ENCODE assay signal across 10 mouse cellular contexts in the genomic region with DNA sequence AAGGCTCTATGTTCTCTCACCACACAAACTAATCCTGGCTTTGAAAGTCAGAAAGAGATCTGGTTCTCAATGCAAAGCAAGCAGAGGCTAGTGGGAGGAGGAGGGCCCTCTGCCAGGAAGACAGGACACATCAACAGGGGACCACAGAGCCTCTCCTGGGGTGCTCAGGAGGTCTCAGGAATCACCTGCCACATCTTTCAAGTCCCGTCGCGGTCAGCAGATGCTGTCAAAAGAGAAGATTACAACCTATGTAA. TPM values are rescaled to one million over a fixed set of nuclear protein-coding genes. Genes with fewer than 3 reads are reported as not detected.
DNase-seq lines count a peak whose midpoint lies in the region; ATAC-seq and TF ChIP-seq lines count a peak whose summit lies in the region.
"Had no signal": no experiment of that assay in that cellular context is flagged by ENCODE, and none has a peak within 500 bp of the region (broad histone marks: within the 10 kb centered on the region; RNA-seq: fewer than 3 reads in every experiment).

No protein-coding gene starts in this region.

- 7% methylated on average over 3 of the region's 3 CpGs for WGBS in heart, embryonic 10.5 days
- WGBS in forebrain, postnatal 0 days = 11% methylated on average over 3 of the region's 3 CpGs
- 4% methylated on average over 3 of the region's 3 CpGs for WGBS in liver, embryonic 15.5 days (ENCODE audit: insufficient replicate concordance)

- no peaks in the 10 kb centered on the region for H3K27me3 ChIP-seq in heart, embryonic 10.5 days (ENCODE audit: insufficient read depth, poor library complexity, severe bottlenecking)
- H3K27me3 ChIP-seq in forebrain, postnatal 0 days (ENCODE audit: insufficient read depth, low read length) = no peaks in the 10 kb centered on the region
- no peaks in the 10 kb centered on the region for H3K27me3 ChIP-seq in liver, embryonic 15.5 days

- peak; percentile 43; the same call in 1 of the 2 replicates for ATAC-seq in forebrain, postnatal 0 days
- no peak for ATAC-seq in liver, embryonic 15.5 days (ENCODE audit: insufficient read depth)
- no peak for ATAC-seq in erythroblast, adult 5-6 weeks (replicated peaks; ENCODE audit: low FRiP score, poor library complexity, severe bottlenecking)

- TF ChIP-seq CTCF in forebrain, postnatal 0 days (IDR thresholded peaks at IDR 0.05; ENCODE audit: low read depth) = no peak

- no peaks in the 10 kb centered on the region for H3K36me3 ChIP-seq in heart, embryonic 10.5 days
- no peaks in the 10 kb centered on the region for H3K36me3 ChIP-seq in forebrain, postnatal 0 days (ENCODE audit: insufficient read depth)
- no peaks in the 10 kb centered on the region for H3K36me3 ChIP-seq in liver, embryonic 15.5 days (replicated peaks)

- DNase-seq in heart, embryonic 10.5 days (ENCODE audit: low spot score) = no peak
- DNase-seq in heart, adult 9 months (ENCODE audit: low spot score in 2 of 2) = no peak
- peak; percentile 18 for DNase-seq in CD4-positive, CD25-positive, alpha-beta regulatory T cell, adult 2 months (ENCODE audit: low read depth, low spot score)
- DNase-seq in forebrain, postnatal 0 days = no peak
- DNase-seq in urinary bladder, postnatal 14 days (ENCODE audit: low spot score) = no peak
- DNase-seq in layer of hippocampus, postnatal 14 days (ENCODE audit: low spot score in 2 of 2) = no peak
- DNase-seq: cerebellum, postnatal 25 days; right cerebral cortex, postnatal 25 days had no signal

- H3K9me3 ChIP-seq in heart, embryonic 10.5 days = no peaks in the 10 kb centered on the region
- H3K9me3 ChIP-seq in forebrain, postnatal 0 days (ENCODE audit: low read length) = no peaks in the 10 kb centered on the region
- H3K9me3 ChIP-seq in liver, embryonic 15.5 days (replicated peaks) = no peaks in the 10 kb centered on the region

- peak overlapping the region; percentile 40 for H3K4me3 ChIP-seq in heart, embryonic 10.5 days
- 0 out of 2 replicates have a peak overlapping the region, but pooled peaks have one; percentile 13 for H3K4me3 ChIP-seq in forebrain, postnatal 0 days (ENCODE audit: low read depth, low read length)
- no peak overlapping the region; the same call in 1 of the 2 replicates for H3K4me3 ChIP-seq in liver, embryonic 15.5 days (replicated peaks)

- H3K27ac ChIP-seq in heart, embryonic 10.5 days = peak overlapping the region; percentile 67
- no peak overlapping the region for H3K27ac ChIP-seq in forebrain, postnatal 0 days (ENCODE audit: low read depth, low read length)
- H3K27ac ChIP-seq in liver, embryonic 15.5 days (replicated peaks) = no peak overlapping the region; the same call in 1 of the 2 replicates

- H3K9ac ChIP-seq in forebrain, postnatal 0 days = no peak overlapping the region
- H3K9ac ChIP-seq in liver, embryonic 15.5 days = no peak overlapping the region

- peak overlapping the region; percentile 37 for H3K4me2 ChIP-seq in forebrain, postnatal 0 days (ENCODE audit: low read depth)
- peak overlapping the region; percentile 45 for H3K4me2 ChIP-seq in liver, embryonic 15.5 days

- H3K4me1 ChIP-seq in heart, embryonic 10.5 days = peaks cover 30% of the 10 kb centered on the region
- H3K4me1 ChIP-seq in forebrain, postnatal 0 days (ENCODE audit: insufficient read depth) = 0 out of 2 replicates have a peak, but pooled peaks cover 3% of the 10 kb centered on the region
- H3K4me1 ChIP-seq in liver, embryonic 15.5 days (replicated peaks) = peaks cover 48% of the 10 kb centered on the region

RNA-seq across cellular contexts. Expression of gene Snx9, which starts 12.6 kb away (rescaled TPM):
- 22.6 and 26.5 TPM in 2 replicates for polyA plus RNA-seq in heart, embryonic 10.5 days (2016; fragmentation: Nextera tagmentation; extraction: Ambion mirVana)
- 7.6 and 8.7 TPM in 2 replicates for total RNA-seq in forebrain, postnatal 0 days (2014; rRNA removed)
- 4.3 and 5.6 TPM in 2 replicates for polyA plus RNA-seq in forebrain, postnatal 0 days (2015; fragmentation: Nextera tagmentation; extraction: Ambion mirVana)
- polyA plus RNA-seq in liver, embryonic 15.5 days (2015; fragmentation: Nextera tagmentation; extraction: Ambion mirVana) = 11.9 and 13.4 TPM in 2 replicates
- total RNA-seq in layer of hippocampus, postnatal 14 days (2021) = 10 to 100 TPM; 13.4 to 13.7 TPM
- total RNA-seq in erythroblast, adult 5-6 weeks (2015; ENCODE audit: low replicate concordance) = 13.3 and 16.7 TPM in 2 replicates
- 7.5 and 9.8 TPM in 2 replicates for total RNA-seq in erythroblast, adult 5-6 weeks (2017; ENCODE audit: low replicate concordance)
